Mouse (Mus musculus) MEL (cell line): ENCODE results near the gene Cog6. TPM values are rescaled to one million over a fixed set of nuclear protein-coding genes. Genes with fewer than 3 reads are reported as not detected.

Experiments
- DNase-seq: peaks from one replicate; pipeline ENCODE4 v3.0.0; 2011; ENCODE audit warnings: low read depth, low spot score
- H3K27ac ChIP-seq: 2 replicates; pipeline ENCODE4 v1.5.1; 2012; ENCODE audit warnings: low read depth, mild to moderate bottlenecking, control low read depth, low read length, moderate library complexity; ENCODE audit not compliant: control insufficient read depth
- H3K27me3 ChIP-seq, 2 experiments: fragments of 150-350 bp in 1 of 2; sonication (generic) in 1 of 2; 2 replicates each; pipeline ENCODE4 v1.6.1; 2012; ENCODE audit warnings: low read length in 2 of 2, mild to moderate bottlenecking in 2 of 2, improper control_type of control experiment in 1 of 2, moderate library complexity in 1 of 2; ENCODE audit not compliant: insufficient read depth in 2 of 2, control insufficient read depth in 1 of 2
- H3K36me3 ChIP-seq, 2 experiments: 2 replicates each; pipeline ENCODE4 v1.6.1; 2012 to 2014; ENCODE audit warnings: low read length in 2 of 2, improper control_type of control experiment in 1 of 2, inconsistent platforms in 1 of 2, mild to moderate bottlenecking in 1 of 2; ENCODE audit not compliant: insufficient read depth in 2 of 2, control insufficient read depth in 1 of 2
- H3K4me1 ChIP-seq, 2 experiments: fragments of 150-350 bp in 1 of 2; sonication (generic) in 1 of 2; 2 replicates each; pipeline ENCODE4 v1.6.1; 2012; ENCODE audit warnings: low read length in 2 of 2, improper control_type of control experiment in 1 of 2, mild to moderate bottlenecking in 1 of 2; ENCODE audit not compliant: insufficient read depth in 2 of 2, control insufficient read depth in 1 of 2
- H3K4me3 ChIP-seq, 2 experiments: fragments of 150-350 bp in 1 of 2; sonication (generic) in 1 of 2; 2 replicates each; pipeline ENCODE4 v1.5.1; 2012; ENCODE audit warnings: low read depth in 2 of 2, low read length in 2 of 2, mild to moderate bottlenecking in 2 of 2, moderate library complexity in 2 of 2, control low read depth in 1 of 2, improper control_type of control experiment in 1 of 2; ENCODE audit not compliant: control insufficient read depth in 1 of 2, insufficient read depth in 1 of 2
- H3K79me2 ChIP-seq: 2 replicates; pipeline ENCODE4 v1.6.1; 2012; ENCODE audit warnings: mild to moderate bottlenecking, low read length, moderate library complexity; ENCODE audit not compliant: control insufficient read depth, poor library complexity, insufficient read depth
- H3K9ac ChIP-seq: 2 replicates; pipeline ENCODE4 v1.6.1; 2012; ENCODE audit warnings: low read depth, mild to moderate bottlenecking, control low read depth, low read length, moderate library complexity; ENCODE audit not compliant: control insufficient read depth, poor library complexity, severe bottlenecking
- H3K9me3 ChIP-seq: fragments of 150-350 bp; sonication (generic); replicated peaks from 2 replicates; pipeline ENCODE4 v1.6.1; 2012; ENCODE audit warnings: mild to moderate bottlenecking, low read length, improper control_type of control experiment, moderate library complexity; ENCODE audit not compliant: insufficient read depth
- CHD1 ChIP-seq: IDR thresholded peaks from 2 replicates; pipeline ENCODE4 v1.6.1; 2012; ENCODE audit warnings: low read depth, mild to moderate bottlenecking, inconsistent platforms, low read length, improper control_type of control experiment
- CTCF ChIP-seq, 3 experiments: IDR thresholded peaks in 2 of 3; conservative IDR thresholded peaks in 1 of 3; 2 replicates each; pipeline ENCODE4 v1.5.1; 2011 to 2012; ENCODE audit warnings: low read length in 3 of 3, low read depth in 2 of 3, mild to moderate bottlenecking in 2 of 3, improper control_type of control experiment in 1 of 3, inconsistent platforms in 1 of 3, mixed read lengths in 1 of 3, moderate library complexity in 1 of 3; ENCODE audit not compliant: control insufficient read depth in 1 of 3, insufficient read depth in 1 of 3, poor library complexity in 1 of 3, severe bottlenecking in 1 of 3
- ELF1 ChIP-seq: IDR thresholded peaks from 2 replicates; pipeline ENCODE4 v1.6.1; 2014; ENCODE audit warnings: low read depth, mild to moderate bottlenecking, inconsistent platforms, low read length, improper control_type of control experiment, moderate library complexity
- GATA1 ChIP-seq: IDR thresholded peaks from 2 replicates; pipeline ENCODE4 v1.6.1; 2011; ENCODE audit warnings: low read depth, low read length, improper control_type of control experiment
- KAT2A ChIP-seq: conservative IDR thresholded peaks from 2 replicates; pipeline ENCODE4 v1.6.1; 2012; ENCODE audit warnings: low read depth, low read length, improper control_type of control experiment, inconsistent platforms
- MAZ ChIP-seq: IDR thresholded peaks from 2 replicates; pipeline ENCODE4 v1.6.1; 2012; ENCODE audit warnings: low read depth, mild to moderate bottlenecking, inconsistent platforms, low read length, improper control_type of control experiment
- MEF2A ChIP-seq: IDR thresholded peaks from 2 replicates; pipeline ENCODE4 v1.6.1; 2014; ENCODE audit warnings: low read depth, mild to moderate bottlenecking, inconsistent platforms, low read length, improper control_type of control experiment; ENCODE audit not compliant: poor library complexity, insufficient replicate concordance, severe bottlenecking; ENCODE audit errors: extremely low read depth
- MXI1 ChIP-seq: IDR thresholded peaks from 2 replicates; pipeline ENCODE4 v1.6.1; 2011; ENCODE audit warnings: mild to moderate bottlenecking, low read depth, low read length, improper control_type of control experiment
- MYB ChIP-seq: IDR thresholded peaks from 2 replicates; pipeline ENCODE4 v1.6.1; 2011; ENCODE audit warnings: mild to moderate bottlenecking, low read depth, low read length, improper control_type of control experiment
- NELFE ChIP-seq: IDR thresholded peaks from 2 replicates; pipeline ENCODE4 v1.6.1; 2011; ENCODE audit warnings: low read depth, low read length, improper control_type of control experiment
- NRF1 ChIP-seq: IDR thresholded peaks from 2 replicates; pipeline ENCODE4 v1.6.1; 2014; ENCODE audit warnings: low read depth, mild to moderate bottlenecking, inconsistent platforms, low read length, improper control_type of control experiment, moderate library complexity; ENCODE audit not compliant: poor library complexity, insufficient read depth, severe bottlenecking
- RAD21 ChIP-seq: IDR thresholded peaks from 2 replicates; pipeline ENCODE4 v1.6.1; 2011; ENCODE audit warnings: mild to moderate bottlenecking, low read depth, low read length, improper control_type of control experiment
- SIN3A ChIP-seq: IDR thresholded peaks from 2 replicates; pipeline ENCODE4 v1.6.1; 2012; ENCODE audit warnings: low read length, improper control_type of control experiment, inconsistent platforms
- TBP ChIP-seq: IDR thresholded peaks from 2 replicates; pipeline ENCODE4 v1.8.0; 2011; ENCODE audit warnings: low read depth, low read length, improper control_type of control experiment
- TCF12 ChIP-seq: IDR thresholded peaks from 2 replicates; pipeline ENCODE4 v1.6.1; 2014; ENCODE audit warnings: low read depth, mild to moderate bottlenecking, inconsistent platforms, low read length, improper control_type of control experiment, moderate library complexity
- polyA plus RNA-seq, 2 experiments: library from polyadenylated mRNA; stranded (reverse) in 1 of 2; unstranded in 1 of 2; fragments of >175 nt in 1 of 2; fragments of >200 nt in 1 of 2; gene quantifications; 2 replicates each; pipeline versions ENCODE4 v1.2.1 to v1.2.4; 2012; ENCODE audit warnings: low replicate concordance in 2 of 2, low read depth in 1 of 2; ENCODE audit not compliant: insufficient read length in 2 of 2, insufficient read depth in 1 of 2, missing spikeins in 1 of 2
- total RNA-seq: library from RNA; depleted of rRNA; stranded (reverse); fragments of 300-350 nt; gene quantifications from 2 replicates; pipeline ENCODE4 v1.2.3, GENCODE M21; 2012

Cog6 gene
- total and polyA plus RNA-seq, 3 experiments = 15.6 to 21.6 TPM; not detected in 1

DNA sequence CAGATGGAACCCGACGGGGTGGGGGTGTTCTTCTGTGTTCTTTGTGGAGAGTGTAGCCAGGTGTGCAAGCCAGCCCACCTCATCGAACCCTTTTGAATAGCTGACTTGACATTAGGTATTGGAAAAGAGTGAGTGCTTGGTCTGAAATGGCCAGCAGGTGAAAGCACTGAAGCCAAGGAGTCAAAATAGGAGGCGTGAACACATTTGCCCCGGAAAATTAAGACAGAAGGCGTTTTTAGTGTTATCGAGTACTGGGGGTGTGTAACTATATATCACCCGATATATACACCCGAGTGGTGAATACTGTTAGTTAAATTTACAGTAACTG lies 25.2 kb upstream of the Cog6 start:
- H3K9me3 ChIP-seq = no peaks in the 10 kb centered on the region
- TF ChIP-seq NELFE (no peak), TBP (no peak), MXI1 (no peak), CHD1 (no peak), RAD21 (no peak), GATA1 (no peak)
- TF ChIP-seq, all 39 proteins: peak for 0
- Histone ChIP-seq H3K27me3 (peaks cover 4 to 5% of the 10 kb centered on the region in 2 experiments; a peak in 3 of 4 replicates), H3K9ac (no peak overlapping the region), H3K27ac (no peak overlapping the region), H3K79me2 (no peaks in the 10 kb centered on the region), H3K4me1 (no peaks in the 10 kb centered on the region), H3K36me3 (no peaks in the 10 kb centered on the region), H3K4me3 (no peak overlapping the region)
- no peak for DNase-seq

GRCm38 (mm10) chr3:53041411-53042239 lies 24.6 kb upstream of the Cog6 start, which contains the start of gene Lhfp:
Gene Lhfp (plus strand): TSS chr3:53041528.
- Histone ChIP-seq H3K9me3 (no peaks in the 10 kb centered on the region), H3K27ac (no peak within 1 kb of the TSS), H3K4me3 (no peak within 1 kb of the TSS), H3K27me3 (peaks cover 2 to 5% of the 10 kb centered on the region in 2 experiments; a peak in 3 of 4 replicates), H3K79me2 (no peaks in the 10 kb centered on the region), H3K4me1 (no peaks in the 10 kb centered on the region), H3K9ac (no peak within 1 kb of the TSS), H3K36me3 (no peaks in the 10 kb centered on the region)
- TF ChIP-seq CTCF (IDR thresholded peaks at IDR 0.05 in 2 of 3, conservative IDR thresholded peaks at IDR 0.05 in 1 of 3; ENCODE audit: control insufficient read depth in 1 of 3, insufficient read depth in 1 of 3, low read depth in 2 of 3, low read length in 3 of 3, poor library complexity in 1 of 3, severe bottlenecking in 1 of 3) (no peak), MYB (no peak), MAZ (no peak), NRF1 (no peak), MEF2A (no peak), ELF1 (no peak), TCF12 (no peak), KAT2A (no peak), SIN3A (no peak)
- no peak for DNase-seq
